Mouse (Mus musculus) monocyte, adult 5-6 weeks (primary cell): ENCODE measurements around the gene Gng12. TPM values are rescaled to one million over a fixed set of nuclear protein-coding genes. Genes with fewer than 3 reads are reported as not detected.
"Not testable (repeated sequence)": the region's sequence is repeated elsewhere in the genome, so short reads cannot be mapped to it uniquely, and the experiment has no call there.

Experiments used
- ATAC-seq: fragments of 153-309, 156-312 bp; replicated peaks from 2 replicates; pipeline ENCODE4 v1.8.0; 2017; ENCODE audit warnings: mild to moderate bottlenecking; ENCODE audit not compliant: low TSS enrichment, insufficient number of reproducible peaks, severe bottlenecking, poor library complexity, low FRiP score
- total RNA-seq: library from RNA; stranded (forward); fragments of 200-1000, 200-491, 200-594 nt; gene quantifications from 3 replicates; pipeline ENCODE4 v1.2.3, GENCODE M21; 2017

Gene Gng12
- total RNA-seq, 1 experiment from 2014 or later = 20.8 TPM

GRCm38 (mm10) chr6:66944190-66945003 lies 48.2 kb downstream of the Gng12 start:
- no peak for ATAC-seq

- ATAC-seq = no peak
Observed at GRCm38 (mm10) chr6:66945004-66945356, 48.8 kb downstream of the Gng12 start.

- no peak for ATAC-seq
Observed at GRCm38 (mm10) chr6:66948111-66948510, 51.9 kb downstream of the Gng12 start.

GRCm38 (mm10) chr6:66948848-66949247 lies 52.7 kb downstream of the Gng12 start:
- no peak for ATAC-seq

- no peak for ATAC-seq
Observed at GRCm38 (mm10) chr6:66951726-66952418, 55.7 kb downstream of the Gng12 start.

GRCm38 (mm10) chr6:66953951-66954519 lies 57.8 kb downstream of the Gng12 start:
- peak; percentile 33; the same call in 1 of the 2 replicates for ATAC-seq

- no peak for ATAC-seq
Observed at GRCm38 (mm10) chr6:66955089-66955657, 59.0 kb downstream of the Gng12 start.

- ATAC-seq = no peak
Observed at GRCm38 (mm10) chr6:66958466-66959235, 62.5 kb downstream of the Gng12 start.

- ATAC-seq = peak; percentile 70
Observed at GRCm38 (mm10) chr6:66962582-66963043, 66.4 kb downstream of the Gng12 start.

- ATAC-seq = no peak
Observed at GRCm38 (mm10) chr6:66963068-66963467, 66.9 kb downstream of the Gng12 start.

- not testable (repeated sequence) for ATAC-seq
Observed at GRCm38 (mm10) chr6:66963651-66964050, 67.5 kb downstream of the Gng12 start.

GRCm38 (mm10) chr6:66964222-66964621 lies 68.0 kb downstream of the Gng12 start:
- no peak for ATAC-seq

- no peak for ATAC-seq
Observed at GRCm38 (mm10) chr6:66965203-66965602, 69.0 kb downstream of the Gng12 start.

GRCm38 (mm10) chr6:66967788-66968187 lies 71.6 kb downstream of the Gng12 start:
- no peak for ATAC-seq

- no peak for ATAC-seq
Observed at GRCm38 (mm10) chr6:66969446-66969845, 73.2 kb downstream of the Gng12 start.

GRCm38 (mm10) chr6:66972300-66972699 lies 76.1 kb downstream of the Gng12 start:
- no peak for ATAC-seq

- peak; percentile 85 for ATAC-seq
Observed at GRCm38 (mm10) chr6:66973180-66973579, 77.0 kb downstream of the Gng12 start.

GRCm38 (mm10) chr6:66975522-66975921 lies 79.3 kb downstream of the Gng12 start:
- ATAC-seq = no peak

- ATAC-seq = no peak
Observed at GRCm38 (mm10) chr6:66979197-66979596, 83.0 kb downstream of the Gng12 start.
